In the genomic region with DNA sequence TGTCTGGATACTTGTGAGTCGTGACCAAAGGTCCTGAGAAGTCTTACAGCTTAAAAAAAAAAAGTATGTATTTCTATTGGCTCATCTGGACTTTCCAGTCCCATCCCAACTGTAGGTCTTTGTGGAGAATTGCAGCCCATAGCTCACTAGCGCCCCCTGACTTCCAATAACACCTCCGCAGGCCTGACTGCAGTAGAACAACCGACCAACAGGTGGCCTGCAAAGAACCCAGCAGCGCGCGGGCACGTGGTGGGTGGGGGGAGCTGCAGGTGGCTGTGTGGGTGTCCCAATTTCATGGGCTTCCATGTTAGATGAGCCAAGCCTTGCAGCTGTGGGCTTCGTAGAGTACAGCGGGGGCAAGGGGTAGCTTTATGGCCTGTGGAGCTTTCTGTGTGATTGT, we compare ENCODE assay signal across 8 mouse cellular contexts.
DNase-seq lines count a peak whose midpoint lies in the region; ATAC-seq lines count a peak whose summit lies in the region.

No protein-coding gene starts in this region.

- DNase-seq in midbrain, embryonic 11.5 days (ENCODE audit: low spot score, missing footprints), result peak; percentile 92
- DNase-seq in adrenal gland, postnatal 10 days, result peak; percentile 76
- peak; percentile 70 for DNase-seq in kidney, adult 9 months
- peak; percentile 82 for DNase-seq in retina, embryonic 14.5 days (ENCODE audit: low spot score)
- peak; percentile 94 for DNase-seq in thymus, postnatal 25 days

- no peaks in the 10 kb centered on the region for H3K9me3 ChIP-seq in midbrain, embryonic 11.5 days (ENCODE audit: control insufficient read depth, low read length)
- H3K9me3 ChIP-seq in midbrain, embryonic 16.5 days (replicated peaks; ENCODE audit: control insufficient read depth, low read length, poor library complexity, severe bottlenecking), result no peaks in the 10 kb centered on the region
- no peaks in the 10 kb centered on the region for H3K9me3 ChIP-seq in liver, embryonic 12.5 days (replicated peaks)

- H3K4me3 ChIP-seq in midbrain, embryonic 11.5 days (ENCODE audit: low read depth, low read length), result no peak overlapping the region
- no peak overlapping the region for H3K4me3 ChIP-seq in midbrain, embryonic 16.5 days (ENCODE audit: low read depth, low read length)
- no peak overlapping the region for H3K4me3 ChIP-seq in liver, embryonic 12.5 days

- H3K27ac ChIP-seq in midbrain, embryonic 11.5 days (ENCODE audit: low read depth, low read length), result no peak overlapping the region
- H3K27ac ChIP-seq in midbrain, embryonic 16.5 days (ENCODE audit: low read length), result no peak overlapping the region
- no peak overlapping the region for H3K27ac ChIP-seq in liver, embryonic 12.5 days

- H3K4me2 ChIP-seq in midbrain, embryonic 11.5 days, result no peak overlapping the region
- no peak overlapping the region for H3K4me2 ChIP-seq in midbrain, embryonic 16.5 days (ENCODE audit: low read length)
- no peak overlapping the region for H3K4me2 ChIP-seq in liver, embryonic 12.5 days

- H3K9ac ChIP-seq in midbrain, embryonic 11.5 days (ENCODE audit: low read length), result no peak overlapping the region
- no peak overlapping the region for H3K9ac ChIP-seq in midbrain, embryonic 16.5 days (ENCODE audit: low read depth, low read length)
- no peak overlapping the region for H3K9ac ChIP-seq in liver, embryonic 12.5 days

- no peaks in the 10 kb centered on the region for H3K36me3 ChIP-seq in midbrain, embryonic 11.5 days (ENCODE audit: control insufficient read depth, insufficient read depth, low read length)
- H3K36me3 ChIP-seq in midbrain, embryonic 16.5 days (ENCODE audit: control insufficient read depth, insufficient read depth, low read length), result no peaks in the 10 kb centered on the region
- no peaks in the 10 kb centered on the region for H3K36me3 ChIP-seq in liver, embryonic 12.5 days

- H3K27me3 ChIP-seq in midbrain, embryonic 11.5 days (ENCODE audit: control insufficient read depth, insufficient read depth, low read length), result no peaks in the 10 kb centered on the region
- H3K27me3 ChIP-seq in midbrain, embryonic 16.5 days (ENCODE audit: control insufficient read depth, insufficient read depth, low read depth, low read length), result no peaks in the 10 kb centered on the region
- H3K27me3 ChIP-seq in liver, embryonic 12.5 days (replicated peaks), result no peaks in the 10 kb centered on the region

- no peaks in the 10 kb centered on the region for H3K4me1 ChIP-seq in midbrain, embryonic 11.5 days (ENCODE audit: control insufficient read depth, insufficient read depth, low read length)
- no peaks in the 10 kb centered on the region for H3K4me1 ChIP-seq in midbrain, embryonic 16.5 days (ENCODE audit: control insufficient read depth, insufficient read depth, low read length)
- H3K4me1 ChIP-seq in liver, embryonic 12.5 days, result peaks cover 9% of the 10 kb centered on the region; the same call in 1 of the 2 replicates

- no peak for ATAC-seq in midbrain, embryonic 11.5 days (ENCODE audit: low FRiP score)
- ATAC-seq in midbrain, embryonic 16.5 days, result no peak
- ATAC-seq in frontal cortex, adult (ENCODE audit: low TSS enrichment), result peak; percentile 52
- ATAC-seq in liver, embryonic 12.5 days, result peak; percentile 44

- WGBS in midbrain, embryonic 11.5 days, result 19% methylated on average over 10 of the region's 10 CpGs
- WGBS in midbrain, embryonic 16.5 days, result 17% methylated on average over 10 of the region's 10 CpGs
- WGBS in liver, embryonic 12.5 days (ENCODE audit: insufficient replicate concordance), result 16% methylated on average over 10 of the region's 10 CpGs

Comparison
In these comparisons a context has a peak if more than half of its experiments do, and no peak if none do; other contexts are left out.
1. ATAC-seq: peak in frontal cortex, adult (single experiment) and liver, embryonic 12.5 days (single experiment); none in midbrain, embryonic 11.5 days (single experiment) and midbrain, embryonic 16.5 days (single experiment).
2. Peak in every context shown above with its lines, with median percentiles within 50 percentile points of each other: DNase-seq.